Mouse (Mus musculus) neural tube, embryonic 14.5 days (tissue): Measurements from ENCODE around the gene Gipc1. TPM values are rescaled to one million over a fixed set of nuclear protein-coding genes. Genes with fewer than 3 reads are reported as not detected.
A peak's percentile ranks its signal among the peaks of the same experiment; 100 is the strongest.

Experiments used
- ATAC-seq: fragments of 200-750 bp; cut with Nextera tagmentation; 2 replicates; pipeline ENCODE4 v1.8.0; 2017; ENCODE audit warnings: low read depth, mild to moderate bottlenecking, moderate TSS enrichment, moderate library complexity
- H3K27ac ChIP-seq: fragments of 300-500 bp; sonication (generic); 2 replicates; pipeline ENCODE4 v1.5.1; 2014; ENCODE audit warnings: low read depth, mild to moderate bottlenecking, control low read depth, low read length, moderate library complexity, mixed read lengths
- H3K27me3 ChIP-seq: fragments of 300-500 bp; sonication (generic); 2 replicates; pipeline ENCODE4 v1.6.1; 2014; ENCODE audit warnings: low read length; ENCODE audit not compliant: control insufficient read depth, insufficient read depth
- H3K36me3 ChIP-seq: fragments of 300-500 bp; sonication (generic); 2 replicates; pipeline ENCODE4 v1.6.1; 2014; ENCODE audit warnings: low read length, mixed read lengths; ENCODE audit not compliant: control insufficient read depth, insufficient read depth
- H3K4me1 ChIP-seq: fragments of 300-500 bp; sonication (generic); 2 replicates; pipeline ENCODE4 v1.6.1; 2014; ENCODE audit warnings: low read length; ENCODE audit not compliant: control insufficient read depth, insufficient read depth
- H3K4me2 ChIP-seq: fragments of 300-500 bp; sonication (generic); 2 replicates; pipeline ENCODE4 v1.6.1; 2014; ENCODE audit warnings: mild to moderate bottlenecking, low read depth, low read length, control low read depth
- H3K4me3 ChIP-seq: fragments of 300-500 bp; sonication (generic); 2 replicates; pipeline ENCODE4 v1.5.1; 2014; ENCODE audit warnings: low read depth, low read length, control low read depth, mixed read lengths
- H3K9ac ChIP-seq: fragments of 300-500 bp; sonication (generic); replicated peaks from 2 replicates; pipeline ENCODE4 v1.6.1; 2014; ENCODE audit warnings: low read depth, mild to moderate bottlenecking, control low read depth, low read length, mixed read lengths
- H3K9me3 ChIP-seq: fragments of 300-500 bp; sonication (generic); 2 replicates; pipeline ENCODE4 v1.6.1; 2016; ENCODE audit warnings: low read length; ENCODE audit not compliant: control insufficient read depth
- WGBS: fragments of 180-500 bp; shearing (Covaris S2); extraction: QIAGEN DNeasy Blood & Tissue Kit; methylation state at CpG from one replicate; pipeline ENCODE4 v1.1.7; 2014; 5-methylcytosine and 5-hydroxymethylcytosine counted together
- polyA plus RNA-seq: library from polyadenylated mRNA; unstranded; fragments of >200 nt; fragmentation: Nextera tagmentation; extraction: Ambion mirVana; gene quantifications from 2 replicates; pipeline ENCODE4 v1.2.1, GENCODE M21; 2014

Gene Gipc1
- polyA plus RNA-seq, 1 experiment from 2014 or later, result 90.2 TPM

DNA sequence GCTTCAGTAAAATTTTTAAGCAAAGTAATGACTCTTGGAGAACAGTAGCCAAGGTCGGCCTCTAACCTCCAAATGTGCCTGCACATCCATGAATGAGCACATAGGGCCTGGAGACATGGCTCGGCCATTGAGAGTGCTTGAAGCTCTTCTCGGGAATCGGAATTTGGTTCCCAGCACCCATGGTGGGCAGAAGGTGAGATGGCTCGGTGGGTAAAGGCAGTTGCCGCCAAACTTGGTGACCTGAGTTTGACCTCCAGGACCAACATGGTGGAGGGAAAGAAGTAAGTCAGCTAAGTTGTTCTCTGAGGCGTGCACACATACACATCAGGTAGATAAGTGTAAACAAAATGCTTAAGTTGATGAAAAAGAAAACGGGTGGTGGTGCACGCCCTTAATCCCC is 3.6 kb downstream of the Gipc1 start:
- Histone ChIP-seq H3K4me3 (no peak overlapping the region), H3K9me3 (no peaks in the 10 kb centered on the region), H3K9ac (no peak overlapping the region), H3K4me2 (no peak overlapping the region), H3K36me3 (no peaks in the 10 kb centered on the region), H3K27me3 (no peaks in the 10 kb centered on the region), H3K4me1 (peaks cover 22% of the 10 kb centered on the region), H3K27ac (no peak overlapping the region)
- 90% methylated on average over 9 of the region's 9 CpGs for WGBS
- ATAC-seq, result no peak

DNA sequence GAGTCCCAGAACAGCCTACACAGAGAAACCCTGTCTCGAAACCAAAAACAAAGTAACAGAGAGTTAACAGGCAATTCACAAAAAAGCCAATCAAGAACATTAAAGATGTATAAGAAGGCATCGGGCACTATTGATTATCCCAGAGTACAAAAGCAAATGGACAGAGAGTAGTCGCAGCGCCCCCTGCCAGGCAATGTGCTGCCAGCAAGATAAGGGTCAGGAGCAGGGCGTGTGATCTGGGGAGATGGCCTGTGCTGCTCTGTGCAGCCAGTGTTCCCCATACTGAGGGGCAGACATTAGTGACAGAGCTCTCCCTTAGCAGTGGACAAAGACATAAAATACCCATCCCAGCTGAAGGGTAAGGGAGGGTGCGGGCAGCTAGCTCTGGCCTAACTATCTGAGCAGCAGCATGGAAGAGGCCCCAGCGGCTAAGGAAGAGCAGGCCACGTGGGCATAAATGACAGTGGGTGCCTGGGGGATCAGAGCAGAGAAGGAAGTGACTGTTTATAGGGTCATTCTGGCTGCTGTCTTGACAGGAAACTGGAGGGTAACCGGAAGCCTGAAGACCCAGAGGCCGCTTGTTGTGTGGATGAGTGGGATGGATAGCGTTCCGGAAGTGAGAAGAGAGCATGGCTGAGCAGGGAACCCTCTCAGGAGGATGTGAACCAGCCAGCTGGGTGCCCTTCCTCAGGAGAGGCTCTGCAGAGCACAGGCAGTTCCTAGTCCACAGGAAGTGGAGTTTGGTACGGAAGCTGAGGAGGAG is 4.2 kb downstream of the Gipc1 start:
- H3K9me3 ChIP-seq, result no peaks in the 10 kb centered on the region
- ATAC-seq, result no peak
- H3K9ac ChIP-seq, result no peak overlapping the region
- 84% methylated on average over 13 of the region's 13 CpGs for WGBS
- H3K4me2 ChIP-seq, result no peak overlapping the region
- no peak overlapping the region for H3K4me3 ChIP-seq
- no peaks in the 10 kb centered on the region for H3K36me3 ChIP-seq
- H3K27ac ChIP-seq, result no peak overlapping the region
- peaks cover 24% of the 10 kb centered on the region for H3K4me1 ChIP-seq
- H3K27me3 ChIP-seq, result no peaks in the 10 kb centered on the region

DNA sequence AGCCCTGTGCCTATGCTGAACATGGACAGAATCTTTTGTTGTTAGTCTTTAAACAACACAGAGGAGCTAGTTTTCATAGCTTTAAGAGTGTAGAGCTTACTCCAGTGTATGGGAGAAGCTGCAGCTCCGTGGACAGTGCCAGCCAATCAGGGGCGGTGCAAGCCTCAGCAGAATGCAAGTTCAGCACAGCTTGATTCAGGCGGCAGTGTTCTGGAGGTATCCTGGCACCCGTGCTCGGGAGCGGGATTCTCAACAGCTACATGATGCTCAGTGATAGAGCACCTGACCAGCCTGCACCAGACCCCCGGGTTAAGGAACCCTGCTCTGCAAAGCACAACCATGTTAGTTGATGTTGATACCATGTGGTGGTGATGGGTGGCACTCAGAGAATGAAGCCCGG is 8.1 kb downstream of the Gipc1 start:
- peak; percentile 5; the same call in 1 of the 2 replicates for ATAC-seq
- Histone ChIP-seq H3K9ac (no peak overlapping the region), H3K27ac (no peak overlapping the region), H3K9me3 (no peaks in the 10 kb centered on the region), H3K27me3 (no peaks in the 10 kb centered on the region), H3K4me2 (no peak overlapping the region; the same call in 1 of the 2 replicates), H3K36me3 (peaks cover 4% of the 10 kb centered on the region; the same call in 1 of the 2 replicates), H3K4me1 (peaks cover 13% of the 10 kb centered on the region; the same call in 1 of the 2 replicates), H3K4me3 (no peak overlapping the region)
- 8% methylated on average over 8 of the region's 8 CpGs for WGBS

DNA sequence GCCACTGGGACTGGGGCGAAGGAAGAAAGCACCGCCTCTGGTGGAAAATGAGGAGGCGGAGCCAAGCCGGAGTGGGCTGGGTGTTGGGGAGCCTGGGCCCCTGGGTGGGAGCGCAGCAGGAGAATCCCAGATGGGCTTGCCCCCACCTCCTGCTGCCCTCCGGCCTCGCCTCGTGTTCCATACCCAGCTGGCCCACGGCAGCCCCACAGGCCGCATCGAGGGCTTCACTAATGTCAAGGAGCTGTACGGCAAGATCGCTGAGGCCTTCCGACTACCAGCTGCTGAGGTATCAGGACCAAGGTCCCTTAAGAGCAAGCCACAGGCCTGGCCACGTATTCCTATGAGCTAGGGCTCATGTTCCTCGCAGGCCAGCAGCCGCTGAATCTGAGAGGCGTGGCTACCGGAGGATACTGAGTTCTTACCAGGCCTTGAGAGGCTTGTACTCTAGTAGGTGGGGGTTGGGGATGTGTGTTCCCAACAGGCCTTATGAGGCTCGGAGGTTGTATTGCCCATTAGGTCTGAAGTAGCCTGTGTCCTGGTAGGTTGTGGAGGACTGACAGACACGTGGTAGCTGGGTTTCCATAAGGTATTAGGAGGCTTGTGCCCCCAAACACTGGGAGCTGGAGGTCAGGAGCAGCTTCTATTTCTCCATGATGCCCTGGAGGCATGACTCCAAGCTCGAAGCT is 8.7 kb downstream of the Gipc1 start:
- Histone ChIP-seq H3K27ac (no peak overlapping the region; the same call in 1 of the 2 replicates), H3K9me3 (no peaks in the 10 kb centered on the region), H3K27me3 (no peaks in the 10 kb centered on the region), H3K9ac (no peak overlapping the region), H3K36me3 (peaks cover 4% of the 10 kb centered on the region; the same call in 1 of the 2 replicates), H3K4me3 (no peak overlapping the region), H3K4me1 (peaks cover 13% of the 10 kb centered on the region; the same call in 1 of the 2 replicates), H3K4me2 (peak overlapping the region; percentile 11; the same call in 1 of the 2 replicates)
- WGBS, result 15% methylated on average over 22 of the region's 22 CpGs
- no peak; the same call in 1 of the 2 replicates for ATAC-seq

DNA sequence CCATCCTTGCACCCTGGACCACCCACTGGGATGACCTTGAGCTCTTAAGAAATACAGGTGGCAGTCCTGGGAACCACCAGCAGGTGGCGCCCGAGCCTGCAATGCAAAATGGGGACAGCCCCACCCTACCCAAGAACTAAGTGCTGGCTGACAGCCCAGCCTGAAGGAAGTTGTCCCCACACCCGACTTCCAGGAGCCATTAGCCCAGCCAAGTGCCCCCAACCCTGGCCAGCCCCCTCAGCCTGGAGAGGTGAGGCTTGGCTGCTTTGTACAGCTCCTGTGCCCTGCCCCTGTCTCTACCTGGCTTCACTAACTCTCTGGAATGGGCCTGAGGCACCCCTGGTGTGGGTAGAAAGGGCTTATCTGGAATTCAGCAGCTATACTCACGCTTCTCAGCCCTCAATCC is 9.9 kb downstream of the Gipc1 start:
- no peaks in the 10 kb centered on the region for H3K27me3 ChIP-seq
- H3K9ac ChIP-seq, result no peak overlapping the region
- H3K9me3 ChIP-seq, result no peaks in the 10 kb centered on the region
- H3K4me1 ChIP-seq, result peaks cover 19% of the 10 kb centered on the region; the same call in 1 of the 2 replicates
- H3K27ac ChIP-seq, result no peak overlapping the region
- ATAC-seq, result peak; percentile 35; the same call in 1 of the 2 replicates
- WGBS, result 14% methylated on average over 4 of the region's 4 CpGs
- peaks cover 4% of the 10 kb centered on the region; the same call in 1 of the 2 replicates for H3K36me3 ChIP-seq
- H3K4me2 ChIP-seq, result no peak overlapping the region
- no peak overlapping the region for H3K4me3 ChIP-seq

DNA sequence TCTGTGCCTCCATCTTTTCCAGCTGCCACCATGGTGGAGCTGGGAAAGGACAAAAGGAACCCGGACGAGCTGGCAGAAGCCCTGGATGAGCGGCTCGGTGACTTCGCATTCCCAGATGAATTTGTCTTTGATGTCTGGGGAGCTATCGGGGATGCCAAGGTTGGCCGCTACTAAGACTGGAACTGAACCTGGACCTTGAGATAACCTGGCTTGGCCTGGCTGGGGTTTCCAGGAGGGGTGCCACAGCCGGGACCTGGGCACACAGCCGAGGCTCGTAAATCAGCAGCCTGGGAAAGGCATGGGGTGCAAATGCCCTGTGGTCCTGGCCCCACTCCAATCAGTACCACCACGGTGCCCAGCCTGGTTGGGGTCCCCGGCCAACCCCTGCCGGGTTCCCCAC is 11.6 kb downstream of the Gipc1 start:
- Histone ChIP-seq H3K27ac (no peak overlapping the region), H3K4me3 (no peak overlapping the region), H3K4me1 (peaks cover 30% of the 10 kb centered on the region; the same call in 1 of the 2 replicates), H3K9ac (no peak overlapping the region), H3K27me3 (no peaks in the 10 kb centered on the region), H3K4me2 (no peak overlapping the region), H3K36me3 (peaks cover 4% of the 10 kb centered on the region; the same call in 1 of the 2 replicates), H3K9me3 (no peaks in the 10 kb centered on the region)
- 84% methylated on average over 13 of the region's 13 CpGs for WGBS
- no peak for ATAC-seq

DNA sequence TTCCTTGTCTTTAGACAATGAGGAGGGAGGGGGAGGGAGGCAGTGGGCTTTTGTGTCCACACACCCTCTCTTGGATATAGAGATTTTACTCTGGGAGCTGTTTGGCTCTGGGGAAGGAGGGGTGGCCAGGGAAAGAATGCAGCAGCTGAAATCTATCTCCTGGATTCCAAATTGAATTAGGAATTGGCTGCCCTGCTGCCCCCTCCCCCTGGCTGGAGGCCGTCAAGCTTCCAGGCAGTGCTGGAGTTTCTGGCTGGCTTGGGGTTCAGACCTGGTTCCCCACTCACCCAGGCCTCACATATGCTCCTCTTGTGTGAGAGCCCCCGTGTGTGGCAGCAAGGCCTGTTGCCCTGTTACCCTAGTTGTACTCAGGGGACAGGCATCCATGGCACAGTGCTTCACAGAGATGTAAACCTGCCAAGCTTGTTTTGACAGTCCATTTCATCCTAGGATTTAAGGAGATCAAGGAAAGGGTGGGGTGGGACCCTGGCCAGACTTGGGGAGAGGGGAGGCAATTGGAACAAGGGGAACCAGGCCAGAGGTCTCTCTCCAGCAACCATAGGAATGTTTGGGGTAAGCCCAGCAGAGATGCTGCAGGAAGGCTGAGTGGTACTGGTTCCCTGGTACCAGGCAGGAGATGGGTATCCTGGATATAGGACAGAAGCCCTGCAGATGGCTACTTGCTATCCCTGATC is 12.6 kb downstream of the Gipc1 start:
- no peak overlapping the region for H3K4me2 ChIP-seq
- WGBS, result 56% methylated on average over 2 of the region's 2 CpGs
- no peak overlapping the region for H3K27ac ChIP-seq
- H3K9me3 ChIP-seq, result no peaks in the 10 kb centered on the region
- H3K4me3 ChIP-seq, result no peak overlapping the region
- H3K36me3 ChIP-seq, result peaks cover 8% of the 10 kb centered on the region
- H3K9ac ChIP-seq, result no peak overlapping the region
- ATAC-seq, result no peak
- H3K27me3 ChIP-seq, result no peaks in the 10 kb centered on the region
- peaks cover 29% of the 10 kb centered on the region; the same call in 1 of the 2 replicates for H3K4me1 ChIP-seq

DNA sequence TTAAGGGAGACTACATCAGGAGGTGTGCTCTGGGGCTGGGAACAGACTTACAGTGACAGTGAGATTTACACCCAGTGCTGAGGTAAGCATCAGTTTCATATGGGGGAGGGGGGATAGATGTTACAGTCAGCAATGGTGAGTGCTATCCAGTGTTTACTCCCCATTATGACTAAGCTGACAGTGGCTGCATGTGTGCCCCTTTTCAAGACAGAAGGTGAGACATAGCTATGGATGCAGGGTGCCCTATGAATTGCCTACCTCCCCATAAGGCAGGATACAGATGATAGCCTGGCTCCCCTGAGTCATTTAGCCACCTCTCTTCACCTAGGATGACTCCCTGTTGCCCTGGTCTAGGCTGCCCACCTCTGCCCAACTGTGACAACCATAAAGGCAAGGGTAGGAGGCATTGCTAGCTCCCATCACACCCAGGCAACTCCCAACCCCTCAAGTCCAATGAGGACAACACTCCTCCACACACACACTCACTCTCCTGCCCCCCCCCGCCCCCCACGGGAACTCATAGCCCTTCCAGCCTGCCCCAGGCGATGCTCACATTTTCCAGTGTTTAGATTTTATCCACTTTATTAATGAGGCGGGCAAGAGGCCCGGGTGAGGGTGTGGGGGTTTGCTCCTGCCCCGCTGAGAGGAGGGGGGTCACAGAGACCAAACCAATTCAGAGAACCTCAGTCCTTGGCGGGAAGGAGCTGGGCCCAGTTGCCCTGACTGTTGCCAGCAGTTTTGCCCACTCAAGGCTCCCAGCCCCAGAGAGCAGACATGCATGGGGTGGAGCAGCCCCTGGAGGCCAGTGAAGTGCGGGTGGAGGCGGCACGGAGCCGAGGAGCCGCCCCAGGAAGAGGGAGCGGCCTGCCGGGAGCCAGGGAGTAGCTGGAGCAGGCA is 13.7 kb downstream of the Gipc1 start, which contains the start of gene Ptger1:
Gene Ptger1, plus strand, starts transcription at position 710 of the 897 bp plus-strand sequence.
- no peak within 1 kb of the TSS for H3K9ac ChIP-seq
- H3K4me3 ChIP-seq, result no peak within 1 kb of the TSS
- no peak within 1 kb of the TSS for H3K27ac ChIP-seq
- peaks cover 11% of the 10 kb centered on the region for H3K36me3 ChIP-seq
- 38% methylated on average over 14 of the region's 14 CpGs for WGBS
- peaks cover 18% of the 10 kb centered on the region; the same call in 1 of the 2 replicates for H3K4me1 ChIP-seq
- H3K9me3 ChIP-seq, result no peaks in the 10 kb centered on the region
- no peaks in the 10 kb centered on the region for H3K27me3 ChIP-seq
- no peak for ATAC-seq
- no peak within 1 kb of the TSS for H3K4me2 ChIP-seq
